Mouse (Mus musculus) hindbrain, embryonic 13.5 days (tissue): ENCODE data around the gene Zfp385a. TPM values are rescaled to one million over a fixed set of nuclear protein-coding genes. Genes with fewer than 3 reads are reported as not detected.

ENCODE experiments used
- ATAC-seq: fragments of 200-750 bp; cut with Nextera tagmentation; 2 replicates; pipeline ENCODE4 v1.8.0; 2017; ENCODE audit warnings: moderate TSS enrichment; ENCODE audit not compliant: low FRiP score
- H3K27ac ChIP-seq: fragments of 300-500 bp; sonication (generic); 2 replicates; pipeline ENCODE4 v1.5.1; 2015; ENCODE audit warnings: inconsistent platforms, mild to moderate bottlenecking, moderate library complexity
- H3K27me3 ChIP-seq: fragments of 300-500 bp; sonication (generic); 2 replicates; pipeline ENCODE4 v1.6.1; 2015; ENCODE audit warnings: mild to moderate bottlenecking, inconsistent platforms
- H3K36me3 ChIP-seq: fragments of 300-500 bp; sonication (generic); 2 replicates; pipeline ENCODE4 v1.6.1; 2015; ENCODE audit warnings: mild to moderate bottlenecking, inconsistent platforms
- H3K4me1 ChIP-seq: fragments of 300-500 bp; sonication (generic); replicated peaks from 2 replicates; pipeline ENCODE4 v1.6.1; 2015; ENCODE audit warnings: inconsistent platforms
- H3K4me2 ChIP-seq: fragments of 300-500 bp; sonication (generic); 2 replicates; pipeline ENCODE4 v1.6.1; 2015; ENCODE audit warnings: inconsistent platforms, mild to moderate bottlenecking, moderate library complexity
- H3K4me3 ChIP-seq: fragments of 300-500 bp; sonication (generic); 2 replicates; pipeline ENCODE4 v1.5.1; 2015; ENCODE audit warnings: mild to moderate bottlenecking, inconsistent platforms
- H3K9ac ChIP-seq: fragments of 300-500 bp; sonication (generic); 2 replicates; pipeline ENCODE4 v1.6.1; 2015; ENCODE audit warnings: mild to moderate bottlenecking, inconsistent platforms
- H3K9me3 ChIP-seq: fragments of 300-500 bp; sonication (generic); 2 replicates; pipeline ENCODE4 v1.6.1; 2016; ENCODE audit warnings: inconsistent platforms
- WGBS: fragments of 180-500 bp; shearing (Covaris S2); methylation state at CpG from one replicate; pipeline ENCODE4 v1.1.7; 2015; 5-methylcytosine and 5-hydroxymethylcytosine counted together
- polyA plus RNA-seq: library from polyadenylated mRNA; unstranded; fragments of >200 nt; fragmentation: Nextera tagmentation; extraction: Ambion mirVana; gene quantifications from 2 replicates; pipeline ENCODE4 v1.2.1, GENCODE M21; 2015

The Zfp385a gene
- polyA plus RNA-seq, 1 experiment from 2014 or later = 18.6 TPM

DNA sequence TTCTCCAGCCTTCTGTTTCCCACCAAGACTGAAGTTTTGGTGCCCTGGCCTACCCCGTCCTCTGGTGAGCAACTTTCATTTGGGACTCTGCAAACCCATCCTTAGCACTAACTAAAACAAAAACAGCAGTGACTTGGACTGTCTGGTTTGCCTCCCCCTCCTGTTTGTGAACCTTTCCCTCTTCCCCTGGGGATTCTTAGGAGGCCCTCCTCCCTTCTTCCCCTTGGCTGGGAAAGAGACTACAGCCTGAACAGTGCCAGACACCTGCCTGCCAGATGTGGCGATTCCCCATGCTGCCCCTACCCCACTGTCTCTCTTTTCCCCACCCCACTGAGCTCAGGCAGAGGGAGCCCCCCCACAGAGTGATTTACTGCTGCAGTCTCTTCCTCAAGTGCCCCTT, 38.8 kb downstream of the Zfp385a start:
- Histone ChIP-seq H3K27ac (peak overlapping the region; percentile 100), H3K36me3 (peaks cover 4% of the 10 kb centered on the region; the same call in 1 of the 2 replicates), H3K27me3 (no peaks in the 10 kb centered on the region), H3K4me3 (no peak overlapping the region), H3K4me2 (peak overlapping the region; percentile 49), H3K9me3 (no peaks in the 10 kb centered on the region), H3K9ac (peak overlapping the region; percentile 67), H3K4me1 (peaks cover 93% of the 10 kb centered on the region)
- WGBS = 17% methylated on average over 2 of the region's 2 CpGs
- ATAC-seq = no peak

DNA sequence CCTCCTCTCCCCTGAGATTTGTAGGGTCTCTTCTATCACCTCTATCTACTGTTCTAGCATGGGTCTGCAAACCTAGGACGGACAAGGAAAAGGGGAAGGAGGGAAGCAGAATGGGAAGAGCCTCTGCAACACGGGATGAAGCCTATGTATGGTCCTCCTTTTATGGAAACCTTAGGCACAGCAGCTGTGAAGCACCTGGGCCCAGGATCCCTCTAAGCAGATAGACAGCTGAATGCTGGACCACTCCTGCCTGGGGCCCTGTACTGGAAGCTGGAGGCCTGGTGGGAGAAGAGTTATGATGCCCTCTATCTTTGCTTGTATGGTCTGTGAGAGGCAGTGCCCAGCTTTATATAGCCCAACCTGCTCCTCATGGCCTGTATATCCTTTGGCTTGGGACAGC, 39.3 kb downstream of the Zfp385a start:
- H3K36me3 ChIP-seq = peaks cover 4% of the 10 kb centered on the region; the same call in 1 of the 2 replicates
- H3K9me3 ChIP-seq = no peaks in the 10 kb centered on the region
- H3K27me3 ChIP-seq = no peaks in the 10 kb centered on the region
- H3K4me2 ChIP-seq = peak overlapping the region; percentile 49
- peaks cover 93% of the 10 kb centered on the region for H3K4me1 ChIP-seq
- H3K4me3 ChIP-seq = peak overlapping the region; percentile 24
- H3K9ac ChIP-seq = peak overlapping the region; percentile 67
- peak; percentile 2; the same call in 1 of the 2 replicates for ATAC-seq
- 5% methylated on average over 2 of the region's 2 CpGs for WGBS
- H3K27ac ChIP-seq = peak overlapping the region; percentile 100

DNA sequence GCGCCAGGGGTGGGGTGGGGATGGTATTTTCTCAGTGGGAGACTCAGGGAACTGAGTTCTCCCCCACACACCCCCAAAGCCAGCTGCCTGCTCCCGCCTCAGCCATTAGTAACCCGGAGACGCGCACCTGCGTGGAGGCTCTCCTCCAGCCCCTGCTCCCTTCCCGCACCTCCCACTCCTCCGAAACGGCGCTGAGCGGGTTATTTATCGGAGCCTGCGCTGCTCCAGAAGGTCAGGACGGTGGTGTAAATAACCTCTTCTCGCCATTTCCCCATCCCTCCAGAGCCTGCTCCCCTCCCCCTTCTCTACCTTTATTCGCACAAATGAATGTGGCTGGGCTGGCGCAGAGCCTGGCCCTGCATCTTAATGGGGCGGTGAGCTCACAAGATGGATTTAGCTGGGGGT, 39.8 kb downstream of the Zfp385a start:
- Histone ChIP-seq H3K4me1 (peaks cover 97% of the 10 kb centered on the region), H3K27me3 (no peaks in the 10 kb centered on the region), H3K9ac (peak overlapping the region; percentile 67), H3K4me3 (peak overlapping the region; percentile 24), H3K27ac (peak overlapping the region; percentile 100), H3K36me3 (peaks cover 7% of the 10 kb centered on the region; the same call in 1 of the 2 replicates), H3K4me2 (peak overlapping the region; percentile 49), H3K9me3 (no peaks in the 10 kb centered on the region)
- ATAC-seq = peak; percentile 73
- WGBS = 2% methylated on average over 18 of the region's 18 CpGs

DNA sequence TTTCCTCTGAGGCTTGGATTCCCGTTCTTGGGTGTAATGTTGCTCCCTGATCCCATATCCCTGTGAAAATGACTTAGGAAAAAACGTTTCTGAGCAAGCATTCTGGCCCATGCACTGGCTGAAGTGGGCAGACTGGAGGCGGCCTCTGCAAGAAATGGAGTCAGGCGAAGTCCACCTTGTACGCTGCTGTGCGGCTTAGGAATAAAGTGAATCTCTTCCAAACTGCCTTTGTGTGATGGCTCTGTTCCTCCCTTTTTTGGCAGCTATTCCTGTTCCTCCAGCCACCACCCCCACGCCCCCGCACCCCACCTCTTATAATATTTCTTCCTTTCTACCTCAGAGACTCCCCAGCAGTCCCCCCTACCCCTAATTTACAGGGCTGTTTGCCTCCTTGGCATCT, 40.2 kb downstream of the Zfp385a start:
- peak overlapping the region; percentile 100 for H3K27ac ChIP-seq
- H3K4me3 ChIP-seq = peak overlapping the region; percentile 24
- peak overlapping the region; percentile 67 for H3K9ac ChIP-seq
- ATAC-seq = peak; percentile 11
- H3K4me2 ChIP-seq = peak overlapping the region; percentile 49
- no peaks in the 10 kb centered on the region for H3K27me3 ChIP-seq
- 22% methylated on average over 8 of the region's 8 CpGs for WGBS
- peaks cover 95% of the 10 kb centered on the region for H3K4me1 ChIP-seq
- H3K36me3 ChIP-seq = peaks cover 7% of the 10 kb centered on the region; the same call in 1 of the 2 replicates
- no peaks in the 10 kb centered on the region for H3K9me3 ChIP-seq

DNA sequence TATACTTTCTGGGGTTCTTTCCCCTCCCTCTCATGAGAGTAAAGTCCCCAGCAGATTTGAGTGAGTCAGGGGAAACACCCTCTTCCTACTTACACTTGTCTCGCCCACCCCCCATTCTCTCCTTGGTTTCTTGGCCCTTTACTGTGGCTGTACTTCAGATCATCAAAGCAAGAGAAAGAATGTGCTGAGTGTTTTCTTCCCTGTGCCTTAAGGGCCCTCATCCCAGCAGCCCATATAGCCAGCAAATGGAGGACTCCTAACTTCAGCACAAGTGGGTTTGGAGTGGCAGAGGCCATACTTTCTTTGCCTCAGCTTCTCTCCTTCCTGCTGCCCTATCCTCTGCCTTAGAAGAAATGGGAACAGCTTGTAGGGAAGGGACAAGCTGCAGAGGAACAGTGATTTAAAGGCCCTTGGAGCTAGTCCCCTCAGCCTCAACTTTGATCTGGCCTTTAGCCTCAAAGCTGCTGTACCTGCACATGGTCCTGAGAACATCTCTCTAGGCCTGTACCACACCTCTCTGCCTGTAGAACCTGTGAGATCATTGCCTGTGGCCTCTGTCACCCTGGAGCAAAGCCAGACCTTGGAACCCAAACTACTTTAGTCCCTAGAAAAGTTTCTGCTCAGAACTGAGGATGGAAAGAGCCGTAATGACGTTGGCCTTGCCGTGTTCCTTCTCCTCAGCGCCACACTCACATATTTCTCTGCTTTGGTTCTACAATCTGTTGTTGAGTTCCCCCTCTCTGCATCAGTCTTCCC, 40.9 kb downstream of the Zfp385a start:
- Histone ChIP-seq H3K36me3 (peaks cover 7% of the 10 kb centered on the region; the same call in 1 of the 2 replicates), H3K4me3 (no peak overlapping the region), H3K9ac (peak overlapping the region; percentile 67), H3K4me2 (peak overlapping the region; percentile 49), H3K27me3 (no peaks in the 10 kb centered on the region), H3K9me3 (no peaks in the 10 kb centered on the region), H3K27ac (peak overlapping the region; percentile 100), H3K4me1 (peaks cover 89% of the 10 kb centered on the region)
- no peak for ATAC-seq
- 71% methylated on average over 5 of the region's 5 CpGs for WGBS

DNA sequence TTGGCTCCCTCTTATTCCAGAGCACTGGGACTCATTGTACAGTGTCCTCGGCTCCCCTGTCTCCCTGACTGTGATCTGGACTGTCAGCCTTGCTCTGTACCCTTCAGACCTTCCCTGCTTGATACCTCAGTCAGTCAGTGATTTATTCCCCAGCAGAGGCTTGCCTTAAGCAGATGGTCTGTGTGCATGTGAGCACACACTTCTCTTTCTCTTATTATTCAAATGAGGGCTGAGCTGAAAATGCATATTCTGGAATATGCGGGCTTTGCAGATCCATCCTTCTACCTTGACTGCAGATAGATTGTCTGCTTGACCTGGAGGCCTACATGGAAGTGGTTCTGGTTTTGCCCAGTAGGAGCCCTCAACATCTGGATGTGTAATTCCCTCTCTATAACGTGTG, 41.9 kb downstream of the Zfp385a start:
- Histone ChIP-seq H3K4me3 (no peak overlapping the region), H3K27ac (peak overlapping the region; percentile 100), H3K4me1 (peaks cover 79% of the 10 kb centered on the region), H3K4me2 (no peak overlapping the region), H3K9ac (peak overlapping the region; percentile 39; the same call in 1 of the 2 replicates), H3K36me3 (peaks cover 17% of the 10 kb centered on the region), H3K9me3 (no peaks in the 10 kb centered on the region), H3K27me3 (no peaks in the 10 kb centered on the region)
- no peak for ATAC-seq
- WGBS = 33% methylated on average over 3 of the region's 3 CpGs

DNA sequence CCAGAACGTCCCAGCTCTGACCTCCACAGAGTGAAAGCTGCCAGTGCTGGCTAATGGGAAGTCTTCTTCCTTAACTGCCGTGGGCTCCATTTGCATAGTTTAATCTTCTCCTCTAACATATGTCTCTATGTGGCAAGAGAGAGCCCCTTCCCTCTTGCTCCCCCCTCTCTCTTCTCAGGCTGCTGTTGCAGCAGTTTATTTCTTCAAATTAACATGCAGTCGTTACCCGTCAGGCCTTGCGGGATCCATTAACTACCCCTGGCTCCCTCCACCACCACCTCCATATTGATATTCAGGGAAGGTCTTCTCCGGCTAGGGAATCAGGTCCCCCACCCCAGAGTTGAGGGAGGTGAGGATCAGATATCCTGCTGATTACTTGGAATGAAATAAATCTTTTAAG, 42.6 kb downstream of the Zfp385a start:
- Histone ChIP-seq H3K36me3 (peaks cover 24% of the 10 kb centered on the region), H3K9ac (peak overlapping the region; percentile 39; the same call in 1 of the 2 replicates), H3K27ac (peak overlapping the region; percentile 100), H3K27me3 (no peaks in the 10 kb centered on the region), H3K4me3 (no peak overlapping the region), H3K9me3 (no peaks in the 10 kb centered on the region), H3K4me1 (peaks cover 72% of the 10 kb centered on the region), H3K4me2 (no peak overlapping the region)
- no peak for ATAC-seq
- 25% methylated on average over 6 of the region's 6 CpGs for WGBS

DNA sequence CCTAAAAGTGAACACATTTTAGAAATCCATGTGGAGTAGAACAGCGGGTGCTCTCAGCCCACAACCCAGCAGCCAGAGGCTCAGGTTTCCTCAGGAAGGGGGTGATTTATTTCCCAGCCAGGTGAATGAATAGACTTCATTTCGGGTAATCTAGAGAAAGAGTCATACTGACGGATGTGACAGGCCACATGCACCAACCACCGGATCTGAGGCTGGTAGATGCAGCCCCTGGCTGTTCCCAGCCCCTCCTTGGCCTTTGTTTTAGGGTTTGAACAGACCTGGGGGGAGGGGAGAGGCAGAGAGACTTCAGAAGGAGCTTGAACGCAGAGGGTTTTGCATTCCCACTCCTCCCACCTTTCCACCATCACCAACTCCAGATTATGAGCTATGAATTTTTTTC, 44.0 kb downstream of the Zfp385a start:
- H3K27me3 ChIP-seq = no peaks in the 10 kb centered on the region
- peak overlapping the region; percentile 100 for H3K27ac ChIP-seq
- H3K36me3 ChIP-seq = peaks cover 37% of the 10 kb centered on the region
- H3K9me3 ChIP-seq = no peaks in the 10 kb centered on the region
- peak overlapping the region; percentile 35; the same call in 1 of the 2 replicates for H3K9ac ChIP-seq
- H3K4me2 ChIP-seq = no peak overlapping the region
- WGBS = 10% methylated on average over 5 of the region's 5 CpGs
- no peak for ATAC-seq
- H3K4me3 ChIP-seq = no peak overlapping the region
- peaks cover 63% of the 10 kb centered on the region for H3K4me1 ChIP-seq

DNA sequence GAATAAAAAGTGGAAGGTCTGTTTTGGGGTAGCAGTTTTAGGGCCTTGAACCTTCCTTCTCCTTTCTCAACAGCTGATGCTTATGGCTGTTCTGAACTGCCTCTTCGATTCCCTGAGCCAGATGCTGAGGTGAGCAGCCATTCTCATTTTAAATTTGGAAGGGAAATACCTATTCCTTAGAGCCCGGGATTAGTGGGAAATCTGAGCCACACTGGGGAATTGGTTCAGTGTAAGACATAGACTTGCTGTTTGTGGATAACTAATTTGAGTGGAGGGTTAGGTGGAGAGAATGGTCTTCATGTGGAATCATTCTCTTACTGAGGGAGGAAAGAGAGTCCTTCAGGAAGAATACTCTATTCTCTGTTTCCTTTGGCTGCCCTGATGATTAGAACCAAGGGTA, 45.2 kb downstream of the Zfp385a start:
- no peaks in the 10 kb centered on the region for H3K9me3 ChIP-seq
- H3K36me3 ChIP-seq = peaks cover 42% of the 10 kb centered on the region
- 71% methylated on average over 2 of the region's 2 CpGs for WGBS
- no peak overlapping the region for H3K4me2 ChIP-seq
- no peak for ATAC-seq
- no peak overlapping the region for H3K4me3 ChIP-seq
- peaks cover 61% of the 10 kb centered on the region for H3K4me1 ChIP-seq
- no peak overlapping the region for H3K9ac ChIP-seq
- H3K27me3 ChIP-seq = no peaks in the 10 kb centered on the region
- H3K27ac ChIP-seq = no peak overlapping the region

DNA sequence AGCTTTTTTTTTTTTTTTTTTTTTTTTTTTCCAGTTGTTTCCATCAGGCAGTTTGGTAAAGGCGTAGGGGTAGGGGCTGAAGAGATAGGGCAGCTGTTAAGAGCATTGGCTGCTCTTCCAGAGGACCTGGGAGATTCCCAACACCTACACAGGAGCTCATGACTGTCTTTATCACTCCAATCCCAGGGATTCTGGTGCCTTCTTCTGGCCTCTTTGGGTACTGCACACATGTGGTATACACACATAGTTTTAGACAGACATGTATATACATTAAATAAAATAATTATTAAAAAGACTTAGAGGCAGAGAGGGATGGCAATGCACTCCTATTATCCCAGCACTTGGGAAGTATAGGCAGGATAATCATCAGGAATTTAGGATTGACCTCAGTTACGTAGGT, 46.5 kb downstream of the Zfp385a start:
- no peak overlapping the region for H3K9ac ChIP-seq
- 99% methylated on average over 2 of the region's 2 CpGs for WGBS
- no peaks in the 10 kb centered on the region for H3K9me3 ChIP-seq
- no peak overlapping the region for H3K4me2 ChIP-seq
- H3K27me3 ChIP-seq = no peaks in the 10 kb centered on the region
- peaks cover 42% of the 10 kb centered on the region for H3K36me3 ChIP-seq
- no peak for ATAC-seq
- peaks cover 59% of the 10 kb centered on the region for H3K4me1 ChIP-seq
- H3K27ac ChIP-seq = no peak overlapping the region
- no peak overlapping the region for H3K4me3 ChIP-seq

DNA sequence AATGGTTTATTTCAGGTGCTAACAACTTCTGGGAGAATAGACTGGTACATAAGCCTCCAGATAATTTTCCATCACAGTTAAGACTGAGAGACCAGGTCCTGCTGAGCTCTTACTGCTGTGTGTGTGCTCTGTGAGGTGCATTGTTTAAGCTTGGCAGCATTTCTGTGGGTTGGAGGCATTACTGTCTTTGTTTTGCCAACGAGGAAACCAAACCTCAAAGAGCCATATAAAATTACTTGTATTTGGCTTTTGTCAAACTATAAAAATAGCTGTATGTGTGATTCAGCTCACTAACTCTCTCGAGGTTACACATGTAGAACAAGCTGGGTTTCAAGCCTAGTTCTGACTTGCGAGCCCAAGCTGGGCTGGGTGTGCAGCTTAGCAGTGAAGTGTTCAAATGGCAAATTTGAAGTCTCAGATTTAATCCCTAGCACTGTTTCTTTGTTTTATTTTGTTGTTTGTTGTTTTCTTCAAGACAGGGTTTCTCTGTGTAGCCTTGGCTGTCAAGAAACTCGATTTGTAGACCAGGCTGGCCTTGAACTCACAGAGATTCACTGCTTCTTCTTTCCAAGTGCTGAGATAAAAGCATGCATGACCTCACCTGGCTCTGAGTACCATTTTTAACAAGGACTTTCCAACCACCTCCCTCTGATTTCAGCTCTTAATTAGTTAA, 47.1 kb downstream of the Zfp385a start:
- no peaks in the 10 kb centered on the region for H3K27me3 ChIP-seq
- no peak for ATAC-seq
- peaks cover 53% of the 10 kb centered on the region for H3K4me1 ChIP-seq
- no peak overlapping the region for H3K4me3 ChIP-seq
- H3K4me2 ChIP-seq = no peak overlapping the region
- 83% methylated on average over 4 of the region's 4 CpGs for WGBS
- peak overlapping the region; percentile 30; the same call in 1 of the 2 replicates for H3K27ac ChIP-seq
- H3K9ac ChIP-seq = no peak overlapping the region
- H3K9me3 ChIP-seq = no peaks in the 10 kb centered on the region
- H3K36me3 ChIP-seq = peaks cover 42% of the 10 kb centered on the region

DNA sequence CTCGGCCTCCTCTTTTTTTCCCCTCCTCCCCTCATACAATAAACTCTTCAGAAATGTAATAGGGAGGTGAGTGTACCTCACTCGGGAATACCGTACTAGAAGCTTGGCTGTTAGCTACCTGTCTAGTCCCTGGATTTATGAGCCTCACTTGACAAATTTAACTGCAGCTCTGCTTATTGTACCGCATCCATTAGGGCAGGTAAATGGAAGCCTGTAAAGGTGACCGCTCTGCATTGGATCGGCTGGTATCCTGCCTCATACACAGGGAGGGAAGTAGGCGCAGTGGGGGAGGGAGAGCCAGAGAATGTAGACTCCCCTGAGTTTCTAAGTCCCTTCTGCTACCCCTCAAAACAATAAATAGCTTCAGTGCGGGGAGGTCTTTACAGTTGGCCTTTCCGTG, 49.0 kb downstream of the Zfp385a start:
- WGBS = 83% methylated on average over 9 of the region's 9 CpGs
- peak overlapping the region; percentile 70 for H3K27ac ChIP-seq
- no peaks in the 10 kb centered on the region for H3K9me3 ChIP-seq
- H3K36me3 ChIP-seq = peaks cover 43% of the 10 kb centered on the region
- no peak overlapping the region for H3K4me3 ChIP-seq
- ATAC-seq = peak; percentile 47; the same call in 1 of the 2 replicates
- H3K4me2 ChIP-seq = no peak overlapping the region
- H3K4me1 ChIP-seq = peaks cover 37% of the 10 kb centered on the region
- no peaks in the 10 kb centered on the region for H3K27me3 ChIP-seq
- peak overlapping the region; percentile 13; the same call in 1 of the 2 replicates for H3K9ac ChIP-seq
